Mouse (Mus musculus) gastrocnemius, postnatal 25 days (tissue): ENCODE results near the gene Calhm3. TPM values are rescaled to one million over a fixed set of nuclear protein-coding genes. Genes with fewer than 3 reads are reported as not detected.

Source experiments
- DNase-seq: peaks from one replicate; pipeline ENCODE4 v3.0.0; 2022
- long read RNA-seq, 2 experiments: library from polyadenylated mRNA; stranded (forward); transcript quantifications; one replicate each; pipeline ENCODE4 v2.0.0; 2021
- total RNA-seq, 2 experiments: library from RNA; stranded (reverse); gene quantifications; 1 replicate in 1 of 2; 2 replicates in 1 of 2; pipeline ENCODE4 v1.2.3; 2021

Calhm3 gene
- total RNA-seq, result not detected
- long read RNA-seq, experiment 1, result 0 reads
- long read RNA-seq, experiment 2, result 0 reads

GRCm38 (mm10) chr19:47157664-47158063 is at the start of gene Calhm3:
TSS of gene Calhm3 (minus strand) at chr19:47157764.
- no peak for DNase-seq

DNA sequence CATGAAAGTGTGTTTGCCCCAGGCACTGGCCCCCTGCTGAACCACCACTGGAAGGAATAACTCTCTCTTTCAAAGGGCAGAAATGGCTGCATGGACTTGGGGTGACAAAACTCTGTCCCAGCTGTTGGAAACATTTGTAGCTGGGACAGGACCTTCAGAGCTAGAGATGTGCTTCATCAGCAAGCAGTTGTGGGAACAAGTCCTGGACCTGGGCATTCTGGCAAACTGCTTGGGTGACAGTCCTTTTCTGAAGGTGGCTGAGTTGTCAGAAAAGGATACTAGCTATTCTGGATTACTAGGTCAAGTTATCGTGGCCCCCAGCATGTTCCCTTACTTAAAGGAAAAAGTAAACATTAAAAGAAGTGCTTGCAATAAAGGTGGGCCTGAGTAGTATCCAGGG is 48.6 kb upstream of the Calhm3 start:
- DNase-seq, result no peak

DNA sequence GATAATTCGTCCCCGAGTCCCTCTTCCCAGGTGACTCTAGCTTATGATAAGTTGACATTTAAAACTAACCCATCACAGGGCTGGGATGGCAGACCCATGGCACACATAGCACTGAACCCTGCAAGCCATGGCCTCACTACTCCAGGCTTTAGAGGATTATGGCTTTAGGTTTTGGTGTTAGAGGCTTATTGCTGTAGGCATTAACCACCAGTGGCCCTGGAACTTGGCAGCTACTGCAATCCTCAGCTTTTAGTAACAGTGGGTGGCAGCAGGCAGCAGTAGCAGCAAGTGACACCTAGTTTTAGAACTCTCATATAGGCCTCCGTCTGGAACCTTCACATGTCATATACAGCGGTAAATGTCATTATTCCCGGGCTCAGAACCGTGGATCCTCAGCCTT is 47.1 kb upstream of the Calhm3 start:
- DNase-seq, result no peak

DNA sequence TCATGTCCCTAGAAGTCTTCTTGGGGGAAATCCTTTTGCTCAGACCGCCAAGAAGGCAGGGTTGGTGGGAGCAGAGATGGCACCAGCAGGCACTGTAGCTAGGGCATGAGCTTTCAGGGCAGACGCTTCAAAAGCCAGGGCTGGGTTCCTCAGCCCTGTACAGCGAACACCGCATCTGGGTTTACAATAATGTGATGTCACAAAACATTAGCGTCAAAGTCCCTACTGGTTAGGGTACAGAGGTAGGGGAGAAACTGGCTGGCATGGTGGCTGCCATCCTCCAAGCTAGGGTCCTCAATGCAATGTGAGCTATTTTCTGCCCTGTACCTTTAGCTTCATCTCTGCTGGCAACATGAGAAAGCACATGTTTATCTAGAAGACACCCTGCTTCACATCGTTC is 45.5 kb upstream of the Calhm3 start:
- no peak for DNase-seq

GRCm38 (mm10) chr19:47202429-47202828 is 44.9 kb upstream of the Calhm3 start:
- DNase-seq, result no peak

DNA sequence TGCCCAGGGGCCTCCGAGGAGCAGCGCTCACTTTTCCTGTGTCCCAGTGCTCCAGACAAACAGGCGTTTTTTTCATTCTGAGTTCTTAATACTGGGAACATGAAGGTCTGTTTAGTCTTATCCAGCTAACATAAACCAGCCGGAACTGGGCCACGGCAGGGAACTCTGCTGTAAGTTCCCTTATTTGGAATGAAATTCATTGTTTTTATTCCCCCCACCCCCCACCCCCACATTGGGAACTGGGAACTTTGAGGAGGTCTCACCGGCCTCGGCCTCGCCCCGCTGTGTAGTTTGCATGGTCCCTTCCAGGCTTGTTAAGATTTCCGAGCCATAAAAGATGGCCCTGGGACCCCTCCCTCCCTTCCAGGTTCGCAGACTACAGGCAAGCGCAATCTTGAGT is 44.4 kb upstream of the Calhm3 start:
- DNase-seq, result no peak

GRCm38 (mm10) chr19:47198671-47199350 is 41.2 kb upstream of the Calhm3 start:
- DNase-seq, result no peak

GRCm38 (mm10) chr19:47192158-47192557 is 34.6 kb upstream of the Calhm3 start:
- no peak for DNase-seq

GRCm38 (mm10) chr19:47188515-47189128 is 31.1 kb upstream of the Calhm3 start:
- DNase-seq, result no peak

GRCm38 (mm10) chr19:47186514-47187275 is 29.1 kb upstream of the Calhm3 start:
- no peak for DNase-seq

DNA sequence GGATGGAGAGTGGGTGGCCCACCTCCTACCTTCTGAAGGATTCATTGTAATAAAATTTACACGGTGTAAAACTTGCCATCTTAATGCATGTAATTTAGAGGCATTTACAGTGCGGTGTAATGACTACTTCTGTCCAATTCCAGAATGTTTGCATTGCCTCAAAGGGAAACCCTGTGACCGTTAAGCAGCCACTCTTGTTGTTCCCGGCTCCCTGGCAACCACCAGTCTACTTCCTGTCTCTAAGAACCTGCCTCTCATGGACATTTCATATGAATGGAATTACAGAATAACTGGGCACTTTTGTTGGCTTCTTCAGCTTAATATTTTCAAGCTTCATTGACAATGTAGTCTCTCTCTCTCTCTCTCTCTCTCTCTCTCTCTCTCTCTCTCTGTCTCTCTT is 27.2 kb upstream of the Calhm3 start:
- DNase-seq, result no peak

DNA sequence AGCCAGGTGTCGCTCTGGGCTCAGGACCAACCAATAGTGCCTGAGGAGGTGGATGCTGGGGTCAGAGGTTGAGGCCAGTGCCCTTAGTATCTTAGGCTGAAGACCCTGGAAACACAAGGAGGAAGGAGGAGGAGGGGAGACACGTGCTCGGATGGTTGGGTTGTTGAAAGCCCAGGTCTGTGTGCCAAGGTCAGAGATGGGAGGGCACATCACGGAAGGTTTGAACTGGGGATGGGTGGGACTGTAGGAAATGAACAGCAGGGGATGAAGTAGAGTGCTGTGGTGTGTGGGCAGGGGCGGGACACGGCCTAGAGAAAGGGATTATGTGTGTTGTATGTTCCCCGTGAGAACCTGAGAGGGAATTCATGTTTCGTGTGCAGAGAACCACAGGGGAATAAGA is 26.7 kb upstream of the Calhm3 start:
- DNase-seq, result no peak

GRCm38 (mm10) chr19:47180011-47180410 is 22.4 kb upstream of the Calhm3 start:
- DNase-seq, result no peak

DNA sequence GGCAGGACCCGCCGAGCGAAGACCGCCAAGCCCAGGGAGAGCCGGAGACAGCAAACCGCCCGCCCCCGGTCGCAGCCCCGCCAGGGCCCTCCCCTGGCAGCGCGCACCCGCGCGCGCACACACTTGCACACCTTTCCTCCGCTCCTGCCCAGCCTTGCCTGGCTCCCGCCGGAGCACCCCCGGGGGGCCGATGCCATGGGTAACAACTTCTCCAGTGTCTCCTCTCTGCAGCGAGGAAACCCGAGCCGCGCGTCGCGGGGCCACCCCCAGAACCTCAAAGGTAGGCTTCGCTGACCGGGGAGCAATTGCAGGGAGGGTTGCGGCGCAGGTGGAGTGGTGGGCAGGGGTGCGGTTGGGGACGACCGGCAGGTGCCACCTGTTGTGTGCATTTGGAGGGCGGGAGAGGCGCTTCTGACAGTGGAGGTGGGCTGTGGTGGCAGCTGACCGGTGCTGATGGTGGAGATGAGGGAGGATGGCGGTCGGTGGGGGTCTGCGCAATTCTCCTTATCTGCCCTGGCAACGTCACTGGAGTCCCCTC is 21.8 kb upstream of the Calhm3 start:
- DNase-seq, result no peak

DNA sequence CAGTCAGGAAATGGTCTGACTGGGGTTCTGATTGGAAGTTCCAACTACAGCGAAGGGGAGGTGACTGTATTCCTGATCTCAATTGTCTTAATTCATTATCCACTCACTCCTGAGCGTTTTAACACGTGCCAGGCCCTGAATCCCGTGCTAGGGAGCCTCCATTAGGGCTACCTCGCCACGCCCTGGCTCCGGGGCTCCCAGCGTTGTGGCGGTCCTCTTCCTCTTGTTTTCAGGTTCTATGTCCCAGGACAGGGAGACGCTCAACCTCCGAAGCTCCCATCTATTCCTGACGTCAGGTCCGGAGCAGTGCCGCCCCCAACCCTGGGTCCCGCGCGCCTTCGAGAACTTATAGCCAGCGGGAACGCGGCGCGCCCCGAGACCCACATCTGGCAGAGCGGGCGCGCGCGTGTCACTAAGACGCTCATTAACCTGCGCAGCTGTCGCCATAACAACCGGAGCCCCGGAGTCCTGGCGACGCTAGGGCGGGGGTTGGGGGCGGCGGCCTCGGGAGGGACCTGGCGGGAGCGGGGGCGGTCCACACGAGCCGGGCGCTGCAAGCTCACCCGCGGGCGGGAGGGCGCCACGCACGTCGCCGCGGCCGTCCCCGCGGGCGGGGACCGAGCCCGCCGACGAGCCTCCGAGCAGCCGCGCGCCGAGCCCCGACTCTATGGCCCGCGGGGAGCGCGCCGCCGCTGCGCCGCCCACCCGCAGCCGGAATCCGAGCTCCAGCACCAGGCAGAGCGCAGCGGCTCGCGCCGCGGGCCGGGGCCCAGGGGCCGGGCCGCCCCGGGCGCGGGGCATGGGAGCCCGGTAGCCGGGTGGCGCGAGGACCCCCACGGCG is 21.1 kb upstream of the Calhm3 start, which contains the start of gene Neurl1a:
Neurl1a (plus strand) TSS at position 390 of the 841 bp plus-strand sequence.
- peak; percentile 26 for DNase-seq

- no peak for DNase-seq
Measured at GRCm38 (mm10) chr19:47178001-47178400, 20.4 kb upstream of the Calhm3 start.

GRCm38 (mm10) chr19:47176916-47177505 is 19.4 kb upstream of the Calhm3 start:
- DNase-seq, result no peak

DNA sequence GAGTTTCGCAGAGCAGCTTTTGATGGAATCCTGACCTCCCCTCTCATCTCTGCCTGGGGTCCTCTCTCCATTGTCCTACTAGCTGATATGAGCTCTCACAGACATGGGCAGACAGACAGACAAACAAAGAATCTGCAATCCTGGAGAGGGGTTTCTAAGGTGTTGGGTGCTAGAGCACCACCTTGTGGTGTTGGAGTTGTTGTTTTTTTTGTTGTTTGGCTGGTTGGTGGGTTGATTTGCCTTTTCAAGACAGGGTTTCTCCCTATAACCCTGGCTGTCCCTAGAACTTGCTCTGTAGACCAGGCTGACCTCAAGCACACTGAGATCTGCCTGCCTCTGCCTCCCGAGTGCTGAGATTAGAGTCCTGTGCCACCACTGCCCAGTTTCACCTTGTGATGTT is 17.9 kb upstream of the Calhm3 start:
- no peak for DNase-seq

- no peak for DNase-seq
Measured at GRCm38 (mm10) chr19:47174515-47174914, 17.0 kb upstream of the Calhm3 start.

GRCm38 (mm10) chr19:47168793-47169412 is 11.3 kb upstream of the Calhm3 start:
- DNase-seq, result peak; percentile 57

GRCm38 (mm10) chr19:47168223-47168622 is 10.7 kb upstream of the Calhm3 start:
- DNase-seq, result no peak
